Mouse (Mus musculus): ENCODE data around the gene Rtl5.

DNA sequence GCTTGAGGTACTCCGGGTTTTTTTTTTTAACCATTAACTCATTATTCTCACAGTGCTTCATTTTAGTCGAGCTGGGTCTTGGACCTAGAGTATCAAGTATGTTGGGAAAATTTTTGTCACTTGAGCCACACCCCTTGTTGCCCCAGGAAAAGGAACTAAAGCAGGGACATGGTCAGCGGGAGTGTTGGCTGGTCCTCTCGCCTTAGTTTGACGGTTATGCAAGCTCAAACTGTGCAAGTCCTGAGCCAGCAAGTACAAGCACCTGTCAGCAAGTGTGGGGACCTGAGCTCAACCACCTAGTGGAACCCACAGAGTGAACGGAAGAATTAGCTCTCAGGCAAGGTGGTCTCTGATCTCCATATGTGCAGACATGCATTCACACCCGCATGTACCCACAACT is 30.8 kb upstream of the Rtl5 start:
- TF ChIP-seq CTCF (conservative IDR thresholded peaks at IDR 0.05; ENCODE audit: low read length) (no peak), NANOG (IDR thresholded peaks at IDR 0.05; ENCODE audit: borderline replicate concordance, low read length) (no peak), POU5F1 (IDR thresholded peaks at IDR 0.05; ENCODE audit: borderline replicate concordance, low read length) (no peak)
